Mouse (Mus musculus) MEL (cell line): ENCODE data around the gene Cep72. TPM values are rescaled to one million over a fixed set of nuclear protein-coding genes. Genes with fewer than 3 reads are reported as not detected.

Experiments used
- DNase-seq: peaks from one replicate; pipeline ENCODE4 v3.0.0; 2011; ENCODE audit warnings: low read depth, low spot score
- H3K27ac ChIP-seq: 2 replicates; pipeline ENCODE4 v1.5.1; 2012; ENCODE audit warnings: low read depth, mild to moderate bottlenecking, control low read depth, low read length, moderate library complexity; ENCODE audit not compliant: control insufficient read depth
- H3K27me3 ChIP-seq, 2 experiments: fragments of 150-350 bp in 1 of 2; sonication (generic) in 1 of 2; 2 replicates each; pipeline ENCODE4 v1.6.1; 2012; ENCODE audit warnings: low read length in 2 of 2, mild to moderate bottlenecking in 2 of 2, improper control_type of control experiment in 1 of 2, moderate library complexity in 1 of 2; ENCODE audit not compliant: insufficient read depth in 2 of 2, control insufficient read depth in 1 of 2
- H3K36me3 ChIP-seq, 2 experiments: 2 replicates each; pipeline ENCODE4 v1.6.1; 2012 to 2014; ENCODE audit warnings: low read length in 2 of 2, improper control_type of control experiment in 1 of 2, inconsistent platforms in 1 of 2, mild to moderate bottlenecking in 1 of 2; ENCODE audit not compliant: insufficient read depth in 2 of 2, control insufficient read depth in 1 of 2
- H3K4me1 ChIP-seq, 2 experiments: fragments of 150-350 bp in 1 of 2; sonication (generic) in 1 of 2; 2 replicates each; pipeline ENCODE4 v1.6.1; 2012; ENCODE audit warnings: low read length in 2 of 2, improper control_type of control experiment in 1 of 2, mild to moderate bottlenecking in 1 of 2; ENCODE audit not compliant: insufficient read depth in 2 of 2, control insufficient read depth in 1 of 2
- H3K4me3 ChIP-seq, 2 experiments: fragments of 150-350 bp in 1 of 2; sonication (generic) in 1 of 2; 2 replicates each; pipeline ENCODE4 v1.5.1; 2012; ENCODE audit warnings: low read depth in 2 of 2, low read length in 2 of 2, mild to moderate bottlenecking in 2 of 2, moderate library complexity in 2 of 2, control low read depth in 1 of 2, improper control_type of control experiment in 1 of 2; ENCODE audit not compliant: control insufficient read depth in 1 of 2, insufficient read depth in 1 of 2
- H3K79me2 ChIP-seq: 2 replicates; pipeline ENCODE4 v1.6.1; 2012; ENCODE audit warnings: mild to moderate bottlenecking, low read length, moderate library complexity; ENCODE audit not compliant: control insufficient read depth, poor library complexity, insufficient read depth
- H3K9ac ChIP-seq: 2 replicates; pipeline ENCODE4 v1.6.1; 2012; ENCODE audit warnings: low read depth, mild to moderate bottlenecking, control low read depth, low read length, moderate library complexity; ENCODE audit not compliant: control insufficient read depth, poor library complexity, severe bottlenecking
- H3K9me3 ChIP-seq: fragments of 150-350 bp; sonication (generic); replicated peaks from 2 replicates; pipeline ENCODE4 v1.6.1; 2012; ENCODE audit warnings: mild to moderate bottlenecking, low read length, improper control_type of control experiment, moderate library complexity; ENCODE audit not compliant: insufficient read depth
- BHLHE40 ChIP-seq: IDR thresholded peaks from 2 replicates; pipeline ENCODE4 v1.6.1; 2012; ENCODE audit warnings: low read depth, mild to moderate bottlenecking, inconsistent platforms, low read length, improper control_type of control experiment, borderline replicate concordance
- CHD1 ChIP-seq: IDR thresholded peaks from 2 replicates; pipeline ENCODE4 v1.6.1; 2012; ENCODE audit warnings: low read depth, mild to moderate bottlenecking, inconsistent platforms, low read length, improper control_type of control experiment
- CHD2 ChIP-seq: IDR thresholded peaks from 2 replicates; pipeline ENCODE4 v1.6.1; 2011; ENCODE audit warnings: low read length, improper control_type of control experiment
- CTCF ChIP-seq, 3 experiments: IDR thresholded peaks in 2 of 3; conservative IDR thresholded peaks in 1 of 3; 2 replicates each; pipeline ENCODE4 v1.5.1; 2011 to 2012; ENCODE audit warnings: low read length in 3 of 3, low read depth in 2 of 3, mild to moderate bottlenecking in 2 of 3, improper control_type of control experiment in 1 of 3, inconsistent platforms in 1 of 3, mixed read lengths in 1 of 3, moderate library complexity in 1 of 3; ENCODE audit not compliant: control insufficient read depth in 1 of 3, insufficient read depth in 1 of 3, poor library complexity in 1 of 3, severe bottlenecking in 1 of 3
- E2F4 ChIP-seq: IDR thresholded peaks from 2 replicates; pipeline ENCODE4 v1.6.1; 2011; ENCODE audit warnings: low read depth, low read length, improper control_type of control experiment, borderline replicate concordance
- ELF1 ChIP-seq: IDR thresholded peaks from 2 replicates; pipeline ENCODE4 v1.6.1; 2014; ENCODE audit warnings: low read depth, mild to moderate bottlenecking, inconsistent platforms, low read length, improper control_type of control experiment, moderate library complexity
- EP300 ChIP-seq, 2 experiments: IDR thresholded peaks; 2 replicates each; pipeline ENCODE4 v1.6.1; 2011; ENCODE audit warnings: improper control_type of control experiment in 2 of 2, low read length in 2 of 2, low read depth in 1 of 2, mild to moderate bottlenecking in 1 of 2
- ETS1 ChIP-seq: IDR thresholded peaks from 2 replicates; pipeline ENCODE4 v1.6.1; 2012; ENCODE audit warnings: low read depth, mild to moderate bottlenecking, inconsistent platforms, low read length, improper control_type of control experiment, moderate library complexity
- HCFC1 ChIP-seq: IDR thresholded peaks from 2 replicates; pipeline ENCODE4 v1.6.1; 2012; ENCODE audit warnings: low read depth, mild to moderate bottlenecking, inconsistent platforms, low read length, improper control_type of control experiment, moderate library complexity
- JUND ChIP-seq: IDR thresholded peaks from 2 replicates; pipeline ENCODE4 v1.6.1; 2011; ENCODE audit warnings: low read depth, mild to moderate bottlenecking, improper control_type of control experiment, low read length
- KAT2A ChIP-seq: conservative IDR thresholded peaks from 2 replicates; pipeline ENCODE4 v1.6.1; 2012; ENCODE audit warnings: low read depth, low read length, improper control_type of control experiment, inconsistent platforms
- MAZ ChIP-seq: IDR thresholded peaks from 2 replicates; pipeline ENCODE4 v1.6.1; 2012; ENCODE audit warnings: low read depth, mild to moderate bottlenecking, inconsistent platforms, low read length, improper control_type of control experiment
- MEF2A ChIP-seq: IDR thresholded peaks from 2 replicates; pipeline ENCODE4 v1.6.1; 2014; ENCODE audit warnings: low read depth, mild to moderate bottlenecking, inconsistent platforms, low read length, improper control_type of control experiment; ENCODE audit not compliant: poor library complexity, insufficient replicate concordance, severe bottlenecking; ENCODE audit errors: extremely low read depth
- MXI1 ChIP-seq: IDR thresholded peaks from 2 replicates; pipeline ENCODE4 v1.6.1; 2011; ENCODE audit warnings: mild to moderate bottlenecking, low read depth, low read length, improper control_type of control experiment
- MYB ChIP-seq: IDR thresholded peaks from 2 replicates; pipeline ENCODE4 v1.6.1; 2011; ENCODE audit warnings: mild to moderate bottlenecking, low read depth, low read length, improper control_type of control experiment
- MYC ChIP-seq: IDR thresholded peaks from 2 replicates; pipeline ENCODE4 v1.6.1; 2011; ENCODE audit warnings: low read depth, mild to moderate bottlenecking, low read length, improper control_type of control experiment, moderate library complexity
- NELFE ChIP-seq: IDR thresholded peaks from 2 replicates; pipeline ENCODE4 v1.6.1; 2011; ENCODE audit warnings: low read depth, low read length, improper control_type of control experiment
- NRF1 ChIP-seq: IDR thresholded peaks from 2 replicates; pipeline ENCODE4 v1.6.1; 2014; ENCODE audit warnings: low read depth, mild to moderate bottlenecking, inconsistent platforms, low read length, improper control_type of control experiment, moderate library complexity; ENCODE audit not compliant: poor library complexity, insufficient read depth, severe bottlenecking
- POLR2A ChIP-seq, 2 experiments: IDR thresholded peaks; 2 replicates each; pipeline ENCODE4 v1.6.1; 2011 to 2012; ENCODE audit warnings: low read length in 2 of 2, mild to moderate bottlenecking in 2 of 2, control low read depth in 1 of 2, improper control_type of control experiment in 1 of 2, low read depth in 1 of 2, moderate library complexity in 1 of 2; ENCODE audit not compliant: control insufficient read depth in 1 of 2, insufficient read depth in 1 of 2, poor library complexity in 1 of 2
- RAD21 ChIP-seq: IDR thresholded peaks from 2 replicates; pipeline ENCODE4 v1.6.1; 2011; ENCODE audit warnings: mild to moderate bottlenecking, low read depth, low read length, improper control_type of control experiment
- SIN3A ChIP-seq: IDR thresholded peaks from 2 replicates; pipeline ENCODE4 v1.6.1; 2012; ENCODE audit warnings: low read length, improper control_type of control experiment, inconsistent platforms
- TBP ChIP-seq: IDR thresholded peaks from 2 replicates; pipeline ENCODE4 v1.8.0; 2011; ENCODE audit warnings: low read depth, low read length, improper control_type of control experiment
- TCF12 ChIP-seq: IDR thresholded peaks from 2 replicates; pipeline ENCODE4 v1.6.1; 2014; ENCODE audit warnings: low read depth, mild to moderate bottlenecking, inconsistent platforms, low read length, improper control_type of control experiment, moderate library complexity
- UBTF ChIP-seq: IDR thresholded peaks from 2 replicates; pipeline ENCODE4 v1.6.1; 2012; ENCODE audit warnings: low read depth, mild to moderate bottlenecking, inconsistent platforms, low read length, improper control_type of control experiment, moderate library complexity, borderline replicate concordance; ENCODE audit not compliant: insufficient read depth
- USF2 ChIP-seq, 2 experiments: IDR thresholded peaks; 2 replicates each; pipeline ENCODE4 v1.6.1; 2011 to 2012; ENCODE audit warnings: improper control_type of control experiment in 2 of 2, low read length in 2 of 2, borderline replicate concordance in 1 of 2, inconsistent platforms in 1 of 2, low read depth in 1 of 2, mild to moderate bottlenecking in 1 of 2; ENCODE audit not compliant: insufficient read depth in 1 of 2
- ZMIZ1 ChIP-seq: IDR thresholded peaks from 2 replicates; pipeline ENCODE4 v1.6.1; 2012; ENCODE audit warnings: low read depth, mild to moderate bottlenecking, inconsistent platforms, low read length, improper control_type of control experiment, moderate library complexity
- polyA plus RNA-seq, 2 experiments: library from polyadenylated mRNA; stranded (reverse) in 1 of 2; unstranded in 1 of 2; fragments of >175 nt in 1 of 2; fragments of >200 nt in 1 of 2; gene quantifications; 2 replicates each; pipeline versions ENCODE4 v1.2.1 to v1.2.4; 2012; ENCODE audit warnings: low replicate concordance in 2 of 2, low read depth in 1 of 2; ENCODE audit not compliant: insufficient read length in 2 of 2, insufficient read depth in 1 of 2, missing spikeins in 1 of 2
- total RNA-seq: library from RNA; depleted of rRNA; stranded (reverse); fragments of 300-350 nt; gene quantifications from 2 replicates; pipeline ENCODE4 v1.2.3, GENCODE M21; 2012

Cep72 gene
- total and polyA plus RNA-seq, 3 experiments = 2.2 to 7.0 TPM; not detected in 1

GRCm38 (mm10) chr13:74039926-74040325, 22.2 kb downstream of the Cep72 start:
- Histone ChIP-seq H3K9ac (no peak overlapping the region), H3K36me3 (no peaks in the 10 kb centered on the region), H3K27ac (no peak overlapping the region), H3K27me3 (no peaks in the 10 kb centered on the region), H3K9me3 (no peaks in the 10 kb centered on the region), H3K4me1 (no peaks in the 10 kb centered on the region), H3K79me2 (no peaks in the 10 kb centered on the region), H3K4me3 (no peak overlapping the region)
- no peak for DNase-seq
- no peak for TF ChIP-seq EP300 (IDR thresholded peaks at IDR 0.05; ENCODE audit: low read depth in 1 of 2, low read length in 2 of 2)
- TF ChIP-seq CHD1 = no peak
- TF ChIP-seq NELFE = no peak
- TF ChIP-seq SIN3A = no peak
- no peak for TF ChIP-seq BHLHE40
- TF ChIP-seq ZMIZ1 = no peak
- no peak for TF ChIP-seq TBP
- TF ChIP-seq JUND = no peak
- no peak for TF ChIP-seq KAT2A
- TF ChIP-seq TCF12 = no peak
- no peak for TF ChIP-seq MAZ
- no peak for TF ChIP-seq NRF1

GRCm38 (mm10) chr13:74035776-74036175, 26.3 kb downstream of the Cep72 start:
- H3K9ac ChIP-seq = no peak overlapping the region
- no peak overlapping the region for H3K4me3 ChIP-seq
- H3K27me3 ChIP-seq = no peaks in the 10 kb centered on the region
- no peaks in the 10 kb centered on the region for H3K9me3 ChIP-seq
- H3K79me2 ChIP-seq = no peaks in the 10 kb centered on the region
- H3K36me3 ChIP-seq = no peaks in the 10 kb centered on the region
- no peak for TF ChIP-seq CHD2
- TF ChIP-seq ELF1 = no peak
- TF ChIP-seq TBP = no peak
- no peak for TF ChIP-seq HCFC1
- no peak for DNase-seq
- no peaks in the 10 kb centered on the region for H3K4me1 ChIP-seq
- no peak overlapping the region for H3K27ac ChIP-seq

- TF ChIP-seq POLR2A (IDR thresholded peaks at IDR 0.05; ENCODE audit: control insufficient read depth in 1 of 2, insufficient read depth in 1 of 2, low read depth in 1 of 2, low read length in 2 of 2, poor library complexity in 1 of 2) (no peak), BHLHE40 (no peak), NELFE (no peak), MEF2A (no peak), SIN3A (no peak), ELF1 (no peak), MYB (no peak), RAD21 (no peak), UBTF (no peak), ETS1 (no peak), MXI1 (no peak), E2F4 (no peak), CTCF (IDR thresholded peaks at IDR 0.05 in 2 of 3, conservative IDR thresholded peaks at IDR 0.05 in 1 of 3; ENCODE audit: control insufficient read depth in 1 of 3, insufficient read depth in 1 of 3, low read depth in 2 of 3, low read length in 3 of 3, poor library complexity in 1 of 3, severe bottlenecking in 1 of 3) (no peak), MYC (no peak), USF2 (IDR thresholded peaks at IDR 0.05; ENCODE audit: borderline replicate concordance in 1 of 2, insufficient read depth in 1 of 2, low read depth in 1 of 2, low read length in 2 of 2) (no peak)
Observed at GRCm38 (mm10) chr13:74034756-74035155, 27.3 kb downstream of the Cep72 start.

More at GRCm38 (mm10) chr13:74034756-74035155, 27.3 kb downstream of the Cep72 start:
- Histone ChIP-seq H3K36me3 (no peaks in the 10 kb centered on the region), H3K27ac (no peak overlapping the region), H3K79me2 (no peaks in the 10 kb centered on the region), H3K4me1 (no peaks in the 10 kb centered on the region), H3K4me3 (no peak overlapping the region), H3K27me3 (no peaks in the 10 kb centered on the region), H3K9ac (no peak overlapping the region), H3K9me3 (no peaks in the 10 kb centered on the region)
- DNase-seq = no peak
